Mouse (Mus musculus): ENCODE measurements around the gene Zfp941. TPM values are rescaled to one million over a fixed set of nuclear protein-coding genes. Genes with fewer than 3 reads are reported as not detected.

Zfp941 gene
- total and polyA plus RNA-seq, 3 experiments = 0.34 TPM; not detected in 2

DNA sequence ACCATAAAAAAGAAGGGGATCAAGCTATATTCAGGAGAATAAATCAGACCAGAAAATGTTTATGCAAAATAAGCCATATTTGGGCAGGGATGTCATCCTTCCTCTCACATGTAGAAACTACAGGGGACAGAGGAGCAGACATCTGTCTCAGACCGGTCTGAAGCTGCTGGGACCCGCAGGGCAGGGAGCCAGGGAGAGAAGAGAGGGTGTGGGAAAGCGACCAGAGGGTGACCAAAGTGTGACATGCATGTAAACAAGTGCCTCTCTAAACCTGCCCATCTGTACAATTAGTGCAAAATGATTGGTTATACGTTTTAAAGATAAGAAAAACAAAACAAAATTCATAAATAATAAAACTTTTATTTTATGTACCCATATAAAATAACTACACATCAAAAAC is 1.8 kb downstream of the Zfp941 start:
- peaks cover 81% of the 10 kb centered on the region for H3K27me3 ChIP-seq (replicated peaks)
- no peaks in the 10 kb centered on the region for H3K9me3 ChIP-seq (replicated peaks; ENCODE audit: low read length)
- H3K36me3 ChIP-seq (replicated peaks in 1 of 2; ENCODE audit: control insufficient read depth in 1 of 2, insufficient read depth in 1 of 2, low read length in 1 of 2) = no peaks in the 10 kb centered on the region
- no peak overlapping the region for H3K27ac ChIP-seq (ENCODE audit: insufficient read depth, low read depth)
- no peaks in the 10 kb centered on the region for H3K4me1 ChIP-seq (ENCODE audit: control insufficient read depth in 1 of 2, insufficient read depth in 2 of 2)
- TF ChIP-seq RCOR1 (conservative IDR thresholded peaks at IDR 0.05; ENCODE audit: low read depth, low read length) (no peak), E2F4 (IDR thresholded peaks at IDR 0.05; ENCODE audit: insufficient replicate concordance, low read depth, low read length) (no peak), EP300 (IDR thresholded peaks at IDR 0.05; ENCODE audit: low read length) (no peak), POLR2AphosphoS2 (IDR thresholded peaks at IDR 0.05; ENCODE audit: low read depth, low read length) (no peak), TCF12 (IDR thresholded peaks at IDR 0.05; ENCODE audit: low read depth, low read length) (no peak), IRF4 (IDR thresholded peaks at IDR 0.05; ENCODE audit: low read depth, low read length) (no peak), MXI1 (IDR thresholded peaks at IDR 0.05; ENCODE audit: low read depth, low read length) (no peak), JUND (conservative IDR thresholded peaks at IDR 0.05; ENCODE audit: low read depth, low read length) (no peak), SIN3A (IDR thresholded peaks at IDR 0.05; ENCODE audit: low read length) (no peak), UBTF (IDR thresholded peaks at IDR 0.05; ENCODE audit: low read depth, low read length) (no peak), BHLHE40 (IDR thresholded peaks at IDR 0.05; ENCODE audit: low read depth, low read length) (no peak), ZMIZ1 (IDR thresholded peaks at IDR 0.05; ENCODE audit: low read depth, low read length) (no peak), SMC3 (IDR thresholded peaks at IDR 0.05; ENCODE audit: low read depth, low read length) (no peak), MAFK (IDR thresholded peaks at IDR 0.05; ENCODE audit: insufficient replicate concordance, low read length) (no peak), NRF1 (IDR thresholded peaks at IDR 0.05; ENCODE audit: low read depth, low read length) (no peak), ZC3H11A (IDR thresholded peaks at IDR 0.05; ENCODE audit: low read depth, low read length) (no peak), ZNF384 (IDR thresholded peaks at IDR 0.05; ENCODE audit: low read depth, low read length) (no peak)
- no peak overlapping the region for H3K4me2 ChIP-seq (ENCODE audit: insufficient read depth, low read depth, poor library complexity, severe bottlenecking)
- H3K79me2 ChIP-seq (replicated peaks; ENCODE audit: control insufficient read depth, extremely low read depth, insufficient read depth, poor library complexity, severe bottlenecking) = no peaks in the 10 kb centered on the region
- H3K9ac ChIP-seq (ENCODE audit: insufficient read depth, low read depth) = no peak overlapping the region
- dilution Hi-C loops (cut with MboI; ENCODE audit: extremely low pct_ligation_motif_present, extremely low pct_unique_long_range_greater_than_20kb, low sequenced_read_pairs) (no loop called here), in situ Hi-C loops (cut with MboI; ENCODE audit: low pct_ligation_motif_present, low pct_unique_long_range_greater_than_20kb, low sequenced_read_pairs) (no loop called here)
- DNase-seq (ENCODE audit: extremely low read depth) = no peak
- no peak overlapping the region for H3K4me3 ChIP-seq (replicated peaks in 1 of 3; ENCODE audit: low read depth in 2 of 3, low read length in 2 of 3, poor library complexity in 1 of 3)

DNA sequence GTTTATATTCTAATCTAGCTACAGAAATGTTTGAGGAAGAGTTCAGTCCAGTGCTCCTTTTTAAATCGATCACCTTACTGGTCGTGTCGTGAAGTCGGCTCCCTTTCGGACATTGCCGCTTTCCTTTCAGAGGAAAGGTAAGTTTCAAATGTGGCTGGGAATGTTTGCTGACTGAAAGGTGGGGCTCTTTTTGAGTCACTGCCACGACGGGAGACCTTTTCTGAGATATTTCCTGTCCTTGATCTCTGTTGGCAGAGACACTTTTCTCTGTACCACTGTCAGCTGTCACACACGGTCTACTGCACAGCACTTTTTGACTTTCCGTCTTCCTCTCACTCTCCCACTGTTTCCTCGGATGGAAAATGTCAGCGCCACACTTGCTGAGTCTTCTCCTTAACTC is 9.1 kb downstream of the Zfp941 start:
- H3K4me1 ChIP-seq (ENCODE audit: control insufficient read depth in 1 of 2, insufficient read depth in 2 of 2) = no peaks in the 10 kb centered on the region
- in situ Hi-C loops (cut with MboI; ENCODE audit: low pct_ligation_motif_present, low pct_unique_long_range_greater_than_20kb, low sequenced_read_pairs) (no loop called here), dilution Hi-C loops (cut with MboI; ENCODE audit: extremely low pct_ligation_motif_present, extremely low pct_unique_long_range_greater_than_20kb, low sequenced_read_pairs) (no loop called here)
- H3K79me2 ChIP-seq (replicated peaks; ENCODE audit: control insufficient read depth, extremely low read depth, insufficient read depth, poor library complexity, severe bottlenecking) = no peaks in the 10 kb centered on the region
- peak; percentile 35; the same call in 1 of the 2 replicates for TF ChIP-seq JUND (conservative IDR thresholded peaks at IDR 0.05; ENCODE audit: low read depth, low read length)
- TF ChIP-seq IRF4 (IDR thresholded peaks at IDR 0.05; ENCODE audit: low read depth, low read length) = peak; percentile 76
- TF ChIP-seq ZC3H11A (IDR thresholded peaks at IDR 0.05; ENCODE audit: low read depth, low read length) = no peak
- TF ChIP-seq BHLHE40 (IDR thresholded peaks at IDR 0.05; ENCODE audit: low read depth, low read length) = peak; percentile 14; the same call in 1 of the 2 replicates
- TF ChIP-seq EP300 (IDR thresholded peaks at IDR 0.05; ENCODE audit: low read length) = peak; percentile 76
- peak; percentile 41; the same call in 1 of the 2 replicates for TF ChIP-seq JUN (IDR thresholded peaks at IDR 0.05; ENCODE audit: insufficient read depth, low read depth, low read length)
- no peak for TF ChIP-seq GABPA (IDR thresholded peaks at IDR 0.05; ENCODE audit: insufficient replicate concordance, low read depth, low read length)
- TF ChIP-seq ETS1 (conservative IDR thresholded peaks at IDR 0.05; ENCODE audit: low read depth, low read length) = 0 out of 2 replicates have a peak, but pooled peaks have one; percentile 15
- peaks cover 3% of the 10 kb centered on the region for H3K9me3 ChIP-seq (replicated peaks; ENCODE audit: low read length)
- peaks cover 70% of the 10 kb centered on the region for H3K27me3 ChIP-seq (replicated peaks)
- H3K27ac ChIP-seq (ENCODE audit: insufficient read depth, low read depth) = no peak overlapping the region
- peak overlapping the region; percentile 57 for H3K4me2 ChIP-seq (ENCODE audit: insufficient read depth, low read depth, poor library complexity, severe bottlenecking)
- DNase-seq (ENCODE audit: extremely low read depth) = no peak
- no peaks in the 10 kb centered on the region for H3K36me3 ChIP-seq (replicated peaks in 1 of 2; ENCODE audit: control insufficient read depth in 1 of 2, insufficient read depth in 1 of 2, low read length in 1 of 2)
- H3K9ac ChIP-seq (ENCODE audit: insufficient read depth, low read depth) = no peak overlapping the region
- no peak overlapping the region for H3K4me3 ChIP-seq (replicated peaks in 1 of 3; ENCODE audit: low read depth in 2 of 3, low read length in 2 of 3, poor library complexity in 1 of 3)

All from CH12.LX (cell line).